Mouse (Mus musculus) G1E (cell line): ENCODE measurements around the gene Wscd1.

Experiments
- CTCF ChIP-seq: IDR thresholded peaks from 2 replicates; pipeline ENCODE4 v1.5.1; 2012; ENCODE audit warnings: low read depth, low read length, inconsistent platforms, mixed read lengths
- GATA1 ChIP-seq: IDR thresholded peaks from 2 replicates; pipeline ENCODE4 v1.6.1; 2012; ENCODE audit warnings: borderline replicate concordance, low read length, inconsistent platforms, mixed read lengths
- GATA2 ChIP-seq: IDR thresholded peaks from 2 replicates; pipeline ENCODE4 v1.6.1; 2012; ENCODE audit warnings: low read depth, low read length, inconsistent platforms, borderline replicate concordance
- POLR2AphosphoS5 ChIP-seq: IDR thresholded peaks from 2 replicates; pipeline ENCODE4 v1.6.1; 2012; ENCODE audit warnings: low read depth, low read length, inconsistent platforms; ENCODE audit not compliant: insufficient replicate concordance
- TAL1 ChIP-seq: conservative IDR thresholded peaks from 2 replicates; pipeline ENCODE4 v1.6.1; 2012; ENCODE audit warnings: low read depth, low read length, inconsistent platforms, mixed read lengths

DNA sequence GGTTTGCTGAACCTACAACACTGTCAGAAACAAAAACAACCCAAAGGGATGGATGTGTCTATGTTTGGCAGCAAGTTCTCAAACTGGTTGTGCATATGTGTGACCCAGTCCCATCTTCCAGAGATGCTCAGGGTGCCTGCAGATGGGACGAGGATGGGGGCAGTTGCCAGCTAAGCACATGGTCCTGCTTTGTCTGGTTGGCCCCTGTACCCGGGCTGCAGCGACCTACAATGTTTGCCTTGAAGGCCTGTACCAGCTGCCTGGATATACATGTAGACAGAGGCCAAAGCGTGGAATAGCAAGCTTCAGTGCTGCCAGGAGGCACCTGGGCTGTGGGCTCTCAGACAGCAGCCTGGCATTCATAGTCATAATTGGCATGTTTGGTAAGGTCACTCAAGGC is 35.8 kb downstream of the Wscd1 start:
- TF ChIP-seq POLR2AphosphoS5 (no peak), CTCF (no peak), TAL1 (no peak), GATA1 (no peak), GATA2 (no peak)
